In the genomic region with DNA sequence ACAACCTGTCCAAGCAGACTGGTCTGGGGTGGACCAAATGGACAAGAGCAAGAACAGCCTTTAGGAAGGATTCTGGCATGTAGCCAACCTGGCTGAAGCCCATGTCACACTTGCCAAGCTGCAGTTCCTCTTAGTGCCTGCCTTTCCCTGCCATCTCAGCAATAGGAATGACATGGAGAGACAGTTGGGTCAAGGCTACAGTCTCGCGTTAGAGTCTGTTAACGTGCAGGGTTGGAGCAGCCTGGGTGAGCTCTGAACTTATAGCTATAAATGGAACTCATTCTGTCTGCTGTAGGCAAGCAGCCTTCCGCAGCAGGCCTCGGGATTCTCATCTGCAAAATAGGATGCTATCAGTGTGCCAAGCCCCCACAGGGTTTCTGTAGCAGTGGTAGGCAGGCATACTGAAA, we compare ENCODE assay signal across 19 mouse cellular contexts.
DNase-seq lines count a peak whose midpoint lies in the region; ATAC-seq and TF ChIP-seq lines count a peak whose summit lies in the region.
"Had no signal": no experiment of that assay in that cellular context is flagged by ENCODE, and none has a peak within 500 bp of the region (broad histone marks: within the 10 kb centered on the region; RNA-seq: fewer than 3 reads in every experiment).

No protein-coding gene starts in this region.

- H3K4me3 ChIP-seq in forebrain, embryonic 14.5 days (ENCODE audit: low read depth, low read length): no peak overlapping the region
- H3K4me3 ChIP-seq in forebrain, embryonic 10.5 days: no peak overlapping the region
- H3K4me3 ChIP-seq in limb, embryonic 14.5 days (replicated peaks; ENCODE audit: low read length): no peak overlapping the region
- H3K4me3 ChIP-seq in limb, embryonic 10.5 days: no peak overlapping the region
- H3K4me3 ChIP-seq: erythroblast, embryonic 14.5 days; heart, embryonic 10.5 days; liver, embryonic 12.5 days; megakaryocyte, embryonic 14.5 days; neural tube, embryonic 12.5 days had no signal

- H3K9ac ChIP-seq in forebrain, embryonic 14.5 days (ENCODE audit: low read length): no peak overlapping the region
- H3K9ac ChIP-seq in limb, embryonic 14.5 days (ENCODE audit: low read depth, low read length, severe bottlenecking): no peak overlapping the region
- H3K9ac ChIP-seq: liver, embryonic 12.5 days; neural tube, embryonic 12.5 days had no signal

- no peaks in the 10 kb centered on the region for H3K27me3 ChIP-seq in forebrain, embryonic 14.5 days (replicated peaks; ENCODE audit: control insufficient read depth, insufficient read depth, low read length)
- H3K27me3 ChIP-seq in forebrain, embryonic 10.5 days (ENCODE audit: poor library complexity, severe bottlenecking): no peaks in the 10 kb centered on the region
- H3K27me3 ChIP-seq in limb, embryonic 14.5 days (ENCODE audit: control insufficient read depth, insufficient read depth, low read length): no peaks in the 10 kb centered on the region
- H3K27me3 ChIP-seq in limb, embryonic 10.5 days (ENCODE audit: low read depth, poor library complexity, severe bottlenecking): no peaks in the 10 kb centered on the region
- H3K27me3 ChIP-seq: liver, embryonic 12.5 days; megakaryocyte, embryonic 14.5 days; neural tube, embryonic 12.5 days had no signal

- TF ChIP-seq POLR2A in limb, embryonic 14.5 days (IDR thresholded peaks at IDR 0.05; ENCODE audit: borderline replicate concordance, extremely low read depth, insufficient read depth, insufficient read length): no peak

- H3K4me1 ChIP-seq in forebrain, embryonic 14.5 days (ENCODE audit: control insufficient read depth, insufficient read depth, low read length): no peaks in the 10 kb centered on the region
- H3K4me1 ChIP-seq in forebrain, embryonic 10.5 days: no peaks in the 10 kb centered on the region
- no peaks in the 10 kb centered on the region for H3K4me1 ChIP-seq in limb, embryonic 14.5 days (ENCODE audit: control insufficient read depth, insufficient read depth, low read length)
- no peaks in the 10 kb centered on the region for H3K4me1 ChIP-seq in limb, embryonic 10.5 days
- H3K4me1 ChIP-seq: heart, embryonic 10.5 days; liver, embryonic 12.5 days; megakaryocyte, embryonic 14.5 days; neural tube, embryonic 12.5 days had no signal

- H3K9me3 ChIP-seq in forebrain, embryonic 14.5 days (replicated peaks; ENCODE audit: control insufficient read depth, low read length): no peaks in the 10 kb centered on the region
- H3K9me3 ChIP-seq in forebrain, embryonic 10.5 days: no peaks in the 10 kb centered on the region
- no peaks in the 10 kb centered on the region for H3K9me3 ChIP-seq in limb, embryonic 14.5 days (ENCODE audit: control insufficient read depth, low read length)
- no peaks in the 10 kb centered on the region for H3K9me3 ChIP-seq in limb, embryonic 10.5 days (replicated peaks)
- H3K9me3 ChIP-seq: heart, embryonic 10.5 days; neural tube, embryonic 12.5 days had no signal

- 87% methylated on average over 5 of the region's 5 CpGs for WGBS in forebrain, embryonic 14.5 days
- 91% methylated on average over 5 of the region's 5 CpGs for WGBS in forebrain, embryonic 10.5 days
- 92% methylated on average over 5 of the region's 5 CpGs for WGBS in limb, embryonic 14.5 days
- 86% methylated on average over 5 of the region's 5 CpGs for WGBS in limb, embryonic 10.5 days

- H3K36me3 ChIP-seq in forebrain, embryonic 14.5 days (ENCODE audit: control insufficient read depth, insufficient read depth, low read length): no peaks in the 10 kb centered on the region
- peaks cover 3% of the 10 kb centered on the region for H3K36me3 ChIP-seq in forebrain, embryonic 10.5 days (replicated peaks)
- H3K36me3 ChIP-seq in limb, embryonic 14.5 days (ENCODE audit: control insufficient read depth, insufficient read depth, low read length): no peaks in the 10 kb centered on the region
- H3K36me3 ChIP-seq in limb, embryonic 10.5 days: peaks cover 27% of the 10 kb centered on the region
- H3K36me3 ChIP-seq: heart, embryonic 10.5 days; liver, embryonic 12.5 days; neural tube, embryonic 12.5 days had no signal

- no peak for ATAC-seq in forebrain, embryonic 14.5 days
- no peak for ATAC-seq in limb, embryonic 14.5 days (ENCODE audit: low FRiP score, low read depth)
- ATAC-seq in megakaryocyte, adult 5-6 weeks (ENCODE audit: poor library complexity, severe bottlenecking): no peak
- ATAC-seq: liver, embryonic 12.5 days had no signal

- no peak overlapping the region for H3K27ac ChIP-seq in forebrain, embryonic 14.5 days (ENCODE audit: low read depth, low read length)
- no peak overlapping the region for H3K27ac ChIP-seq in forebrain, embryonic 10.5 days
- no peak overlapping the region for H3K27ac ChIP-seq in limb, embryonic 14.5 days (replicated peaks; ENCODE audit: low read depth, low read length)
- no peak overlapping the region for H3K27ac ChIP-seq in limb, embryonic 10.5 days
- H3K27ac ChIP-seq: heart, embryonic 10.5 days; liver, embryonic 12.5 days; neural tube, embryonic 12.5 days had no signal

- peak; percentile 28 for DNase-seq in forebrain, embryonic 14.5 days (ENCODE audit: low spot score)
- DNase-seq in forebrain, embryonic 10.5 days (ENCODE audit: extremely low spot score, low spot score): no peak
- peak; percentile 4 for DNase-seq in limb, embryonic 14.5 days (ENCODE audit: low spot score)
- no peak for DNase-seq in limb, embryonic 10.5 days (ENCODE audit: low spot score)
- peak; percentile 88 to 89 for DNase-seq in cerebellum, adult 18-20 months
- DNase-seq in cerebellum, postnatal 36 days: peak; percentile 87 to 91
- no peak for DNase-seq in kidney, postnatal 10 days
- DNase-seq: adrenal gland, adult 2 months; gastrocnemius, postnatal 36 days; heart, postnatal 14 days; kidney, adult 9 months; kidney, postnatal 4 days; spleen, adult 18-20 months had no signal

- no peak overlapping the region for H3K4me2 ChIP-seq in forebrain, embryonic 14.5 days (ENCODE audit: low read length)
- H3K4me2 ChIP-seq in limb, embryonic 14.5 days (replicated peaks; ENCODE audit: low read depth, low read length, severe bottlenecking): no peak overlapping the region
- H3K4me2 ChIP-seq: liver, embryonic 12.5 days; neural tube, embryonic 12.5 days had no signal

Comparison
In these comparisons a context has a peak if more than half of its experiments do, and no peak if none do; other contexts are left out.
1. DNase-seq: peak in forebrain, embryonic 14.5 days (single experiment), limb, embryonic 14.5 days (single experiment), cerebellum, adult 18-20 months (2 of 2) and cerebellum, postnatal 36 days (2 of 2); none in forebrain, embryonic 10.5 days (single experiment), limb, embryonic 10.5 days (single experiment) and kidney, postnatal 10 days (single experiment).